Mouse (Mus musculus) thymus, adult 2 months (tissue): Measurements from ENCODE around the gene C1qtnf6.

Experiments
- CTCF ChIP-seq: fragments of 200-500 bp; IDR thresholded peaks from 2 replicates; pipeline ENCODE4 v1.5.1; 2012; ENCODE audit warnings: mild to moderate bottlenecking, control low read depth, low read length, moderate library complexity, borderline replicate concordance; ENCODE audit not compliant: control insufficient read depth, poor library complexity, insufficient read depth; ENCODE audit errors: extremely low read depth
- POLR2A ChIP-seq: fragments of 200-500 bp; IDR thresholded peaks from 2 replicates; pipeline ENCODE4 v1.6.1; 2012; ENCODE audit warnings: mild to moderate bottlenecking, low read length, control low read depth, moderate library complexity; ENCODE audit not compliant: control insufficient read depth, poor library complexity, insufficient read depth; ENCODE audit errors: extremely low read depth

GRCm38 (mm10) chr15:78531901-78532469 is 769 bp upstream of the C1qtnf6 start:
- TF ChIP-seq POLR2A (no peak), CTCF (peak; percentile 92)
